Mouse (Mus musculus) CH12.LX (cell line): Measurements from ENCODE around the gene Dpp6. TPM values are rescaled to one million over a fixed set of nuclear protein-coding genes. Genes with fewer than 3 reads are reported as not detected.

ENCODE experiments used
- DNase-seq: peaks from one replicate; pipeline ENCODE4 v3.0.0-alpha.2; 2013; ENCODE audit errors: extremely low read depth
- H3K27ac ChIP-seq: 2 replicates; pipeline ENCODE4 v1.5.1; 2012; ENCODE audit warnings: low read depth, mild to moderate bottlenecking, control low read depth, moderate library complexity; ENCODE audit not compliant: insufficient read depth
- H3K27me3 ChIP-seq: replicated peaks from 2 replicates; pipeline ENCODE3; 2012; ENCODE audit warnings: inconsistent platforms
- H3K36me3 ChIP-seq, 2 experiments: replicated peaks in 1 of 2; 2 replicates each; pipeline versions ENCODE3 to v1.6.1; 2012; ENCODE audit warnings: inconsistent platforms in 1 of 2, low read length in 1 of 2, mild to moderate bottlenecking in 1 of 2, mixed read lengths in 1 of 2, moderate library complexity in 1 of 2; ENCODE audit not compliant: control insufficient read depth in 1 of 2, insufficient read depth in 1 of 2
- H3K4me1 ChIP-seq, 2 experiments: 2 replicates each; pipeline ENCODE4 v1.6.1; 2012; ENCODE audit warnings: inconsistent platforms in 1 of 2, moderate library complexity in 1 of 2; ENCODE audit not compliant: insufficient read depth in 2 of 2, control insufficient read depth in 1 of 2
- H3K4me2 ChIP-seq: 2 replicates; pipeline ENCODE4 v1.6.1; 2012; ENCODE audit warnings: low read depth, mild to moderate bottlenecking, control low read depth; ENCODE audit not compliant: poor library complexity, insufficient read depth, severe bottlenecking
- H3K4me3 ChIP-seq, 3 experiments: fragments of 150-350 bp in 1 of 3; sonication (generic) in 1 of 3; replicated peaks in 1 of 3; 2 replicates each; pipeline versions ENCODE3 to v1.5.1; 2011 to 2012; ENCODE audit warnings: low read depth in 2 of 3, low read length in 2 of 3, mild to moderate bottlenecking in 2 of 3, moderate library complexity in 2 of 3, control low read depth in 1 of 3, improper control_type of control experiment in 1 of 3, inconsistent platforms in 1 of 3, mixed read lengths in 1 of 3; ENCODE audit not compliant: poor library complexity in 1 of 3
- H3K79me2 ChIP-seq: replicated peaks from 2 replicates; pipeline ENCODE4 v1.6.1; 2012; ENCODE audit warnings: mild to moderate bottlenecking, moderate library complexity; ENCODE audit not compliant: control insufficient read depth, poor library complexity, insufficient read depth, severe bottlenecking; ENCODE audit errors: extremely low read depth
- H3K9ac ChIP-seq: 2 replicates; pipeline ENCODE4 v1.6.1; 2012; ENCODE audit warnings: low read depth, mild to moderate bottlenecking, control low read depth, moderate library complexity; ENCODE audit not compliant: insufficient read depth
- H3K9me3 ChIP-seq: replicated peaks from 2 replicates; pipeline ENCODE3; 2012; ENCODE audit warnings: low read length, inconsistent platforms, mixed read lengths
- BHLHE40 ChIP-seq: IDR thresholded peaks from 2 replicates; pipeline ENCODE4 v1.6.1; 2011; ENCODE audit warnings: mild to moderate bottlenecking, low read depth, low read length, improper control_type of control experiment
- CHD1 ChIP-seq: IDR thresholded peaks from 2 replicates; pipeline ENCODE4 v1.6.1; 2012; ENCODE audit warnings: low read depth, low read length, improper control_type of control experiment, inconsistent platforms
- CTCF ChIP-seq, 2 experiments: IDR thresholded peaks in 1 of 2; conservative IDR thresholded peaks in 1 of 2; 2 replicates each; pipeline ENCODE4 v1.5.1; 2011 to 2012; ENCODE audit warnings: low read depth in 2 of 2, low read length in 2 of 2, improper control_type of control experiment in 1 of 2, inconsistent platforms in 1 of 2, mild to moderate bottlenecking in 1 of 2, moderate library complexity in 1 of 2
- E2F4 ChIP-seq: IDR thresholded peaks from 2 replicates; pipeline ENCODE4 v1.6.1; 2011; ENCODE audit warnings: low read depth, low read length, improper control_type of control experiment; ENCODE audit not compliant: insufficient replicate concordance
- EP300 ChIP-seq: IDR thresholded peaks from 2 replicates; pipeline ENCODE4 v1.6.1; 2011; ENCODE audit warnings: low read length, improper control_type of control experiment
- ETS1 ChIP-seq: conservative IDR thresholded peaks from 2 replicates; pipeline ENCODE4 v1.6.1; 2012; ENCODE audit warnings: low read depth, mild to moderate bottlenecking, inconsistent platforms, low read length, improper control_type of control experiment, moderate library complexity
- HCFC1 ChIP-seq: IDR thresholded peaks from 2 replicates; pipeline ENCODE4 v1.6.1; 2012; ENCODE audit warnings: low read depth, mild to moderate bottlenecking, inconsistent platforms, low read length, improper control_type of control experiment
- MAX ChIP-seq: IDR thresholded peaks from 2 replicates; pipeline ENCODE4 v1.6.1; 2011; ENCODE audit warnings: low read length, improper control_type of control experiment
- MEF2A ChIP-seq: IDR thresholded peaks from 2 replicates; pipeline ENCODE4 v1.6.1; 2014; ENCODE audit warnings: low read depth, mild to moderate bottlenecking, inconsistent platforms, low read length, improper control_type of control experiment, borderline replicate concordance
- MYC ChIP-seq: IDR thresholded peaks from 2 replicates; pipeline ENCODE4 v1.6.1; 2011; ENCODE audit warnings: low read depth, mild to moderate bottlenecking, improper control_type of control experiment, low read length
- POLR2A ChIP-seq: IDR thresholded peaks from 2 replicates; pipeline ENCODE4 v1.6.1; 2011; ENCODE audit warnings: low read depth, mild to moderate bottlenecking, improper control_type of control experiment, low read length
- RCOR1 ChIP-seq: conservative IDR thresholded peaks from 2 replicates; pipeline ENCODE4 v1.6.1; 2012; ENCODE audit warnings: low read depth, mild to moderate bottlenecking, inconsistent platforms, low read length, improper control_type of control experiment
- SIN3A ChIP-seq: IDR thresholded peaks from 2 replicates; pipeline ENCODE4 v1.6.1; 2012; ENCODE audit warnings: low read length, improper control_type of control experiment, inconsistent platforms
- SMC3 ChIP-seq: IDR thresholded peaks from 2 replicates; pipeline ENCODE4 v1.6.1; 2011; ENCODE audit warnings: low read depth, low read length, improper control_type of control experiment
- TCF12 ChIP-seq: IDR thresholded peaks from 2 replicates; pipeline ENCODE4 v1.6.1; 2014; ENCODE audit warnings: low read depth, mild to moderate bottlenecking, inconsistent platforms, low read length, improper control_type of control experiment
- UBTF ChIP-seq: IDR thresholded peaks from 2 replicates; pipeline ENCODE4 v1.6.1; 2012; ENCODE audit warnings: low read depth, mild to moderate bottlenecking, inconsistent platforms, low read length, improper control_type of control experiment, moderate library complexity
- USF1 ChIP-seq: IDR thresholded peaks from 2 replicates; pipeline ENCODE4 v1.6.1; 2014; ENCODE audit warnings: low read depth, mild to moderate bottlenecking, inconsistent platforms, low read length, improper control_type of control experiment
- USF2 ChIP-seq: conservative IDR thresholded peaks from 2 replicates; pipeline ENCODE4 v1.6.1; 2011; ENCODE audit warnings: low read depth, low read length, improper control_type of control experiment
- ZKSCAN1 ChIP-seq: IDR thresholded peaks from 2 replicates; pipeline ENCODE4 v1.6.1; 2012; ENCODE audit warnings: low read depth, inconsistent platforms, low read length, improper control_type of control experiment, borderline replicate concordance
- ZNF384 ChIP-seq: IDR thresholded peaks from 2 replicates; pipeline ENCODE4 v1.6.1; 2012; ENCODE audit warnings: low read depth, low read length, improper control_type of control experiment, inconsistent platforms
- dilution Hi-C: fragments of 300-500 bp; cut with MboI; formaldehyde crosslinking; loops from 2 replicates; pipeline ENCODE4 v1.14.3; 2020; ENCODE audit warnings: low sequenced_read_pairs; ENCODE audit not compliant: extremely low pct_unique_long_range_greater_than_20kb, extremely low pct_ligation_motif_present
- in situ Hi-C: fragments of 300-500 bp; cut with MboI; formaldehyde crosslinking; loops from 3 replicates; pipeline ENCODE4 v1.14.3; 2019; ENCODE audit warnings: low sequenced_read_pairs, low pct_ligation_motif_present, low pct_unique_long_range_greater_than_20kb, mixed read lengths
- polyA plus RNA-seq: library from polyadenylated mRNA; unstranded; fragments of >175 nt; gene quantifications from 2 replicates; pipeline ENCODE4 v1.2.1, GENCODE M21; 2012; ENCODE audit warnings: low read depth; ENCODE audit not compliant: insufficient read length
- total RNA-seq, 2 experiments: library from RNA; depleted of rRNA; stranded (reverse); fragments of 300-350 nt in 1 of 2; fragments of >200 nt in 1 of 2; gene quantifications; 2 replicates each; pipeline ENCODE4 v1.2.3; 2012 to 2014

The Dpp6 gene
- total and polyA plus RNA-seq, 3 experiments: not detected

DNA sequence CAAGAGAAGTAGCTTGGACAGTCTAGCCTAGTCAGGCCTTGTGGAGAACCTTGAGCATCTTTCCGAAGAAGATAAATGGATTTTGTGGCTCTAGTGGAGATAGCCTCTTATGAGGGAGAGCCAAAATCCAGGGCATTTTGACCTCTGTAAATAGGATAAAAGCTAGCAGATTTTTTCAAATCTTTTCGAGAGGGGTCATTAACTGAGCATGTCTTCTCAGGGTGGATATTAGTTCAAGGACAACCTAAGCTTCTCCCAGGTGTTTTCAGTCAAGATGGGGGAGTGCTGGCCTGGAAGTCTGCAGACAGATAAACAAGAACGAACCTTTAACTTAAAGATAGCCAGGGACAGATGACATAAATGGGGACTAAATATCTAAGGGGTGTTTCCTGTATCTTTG is 581.4 kb downstream of the Dpp6 start (continued):
- TF ChIP-seq HCFC1: no peak
- TF ChIP-seq, all 38 proteins: peak for 0

GRCm38 (mm10) chr5:27399111-27399510 is 582.1 kb downstream of the Dpp6 start:
- H3K79me2 ChIP-seq: no peaks in the 10 kb centered on the region
- dilution Hi-C loops (no loop called here), in situ Hi-C loops (no loop called here)
- no peaks in the 10 kb centered on the region for H3K4me1 ChIP-seq
- TF ChIP-seq ZKSCAN1 (no peak), USF1 (no peak), ETS1 (no peak), ZNF384 (no peak), USF2 (no peak), UBTF (no peak), CTCF (conservative IDR thresholded peaks at IDR 0.05 in 1 of 2, IDR thresholded peaks at IDR 0.05 in 1 of 2; ENCODE audit: low read depth in 2 of 2, low read length in 2 of 2) (no peak), SIN3A (no peak), MAX (no peak), EP300 (no peak), TCF12 (no peak), BHLHE40 (no peak), RCOR1 (no peak), POLR2A (no peak), MYC (no peak), HCFC1 (no peak)
- H3K9me3 ChIP-seq: peaks cover 30% of the 10 kb centered on the region
- H3K9ac ChIP-seq: no peak overlapping the region
- no peak for DNase-seq
- no peaks in the 10 kb centered on the region for H3K36me3 ChIP-seq
- H3K27me3 ChIP-seq: no peaks in the 10 kb centered on the region
- no peak overlapping the region for H3K27ac ChIP-seq
- H3K4me2 ChIP-seq: no peak overlapping the region
- no peak overlapping the region for H3K4me3 ChIP-seq

- no peak overlapping the region for H3K4me3 ChIP-seq
- no peaks in the 10 kb centered on the region for H3K4me1 ChIP-seq
- in situ Hi-C loops (loop anchor here (25.0 kb wide), 1 partner anchor 315 kb away; no protein-coding TSS in a partner anchor), dilution Hi-C loops (no loop called here)
- TF ChIP-seq USF2: no peak
- no peak for TF ChIP-seq MYC
- TF ChIP-seq ZKSCAN1: no peak
- TF ChIP-seq MEF2A: no peak
- no peak for TF ChIP-seq USF1
- TF ChIP-seq CHD1: no peak
- no peak for TF ChIP-seq E2F4
- TF ChIP-seq HCFC1: no peak
- TF ChIP-seq SMC3: no peak
- no peak overlapping the region for H3K9ac ChIP-seq
- peaks cover 33% of the 10 kb centered on the region for H3K9me3 ChIP-seq
- DNase-seq: no peak
- no peaks in the 10 kb centered on the region for H3K27me3 ChIP-seq
- no peak overlapping the region for H3K27ac ChIP-seq
- H3K4me2 ChIP-seq: no peak overlapping the region
- no peaks in the 10 kb centered on the region for H3K36me3 ChIP-seq
- no peaks in the 10 kb centered on the region for H3K79me2 ChIP-seq
Measured at GRCm38 (mm10) chr5:27402616-27403015, 585.6 kb downstream of the Dpp6 start.
